Mouse (Mus musculus) ES-E14 (cell line): ENCODE measurements around the gene Olfr1428. TPM values are rescaled to one million over a fixed set of nuclear protein-coding genes. Genes with fewer than 3 reads are reported as not detected.

Experiments
- DNase-seq: peaks from one replicate; pipeline ENCODE4 v3.0.0-alpha.2; 2013; ENCODE audit warnings: low read depth, low spot score
- H3K27ac ChIP-seq: 2 replicates; pipeline ENCODE4 v1.5.1; 2012; ENCODE audit warnings: low read depth, mild to moderate bottlenecking, low read length, moderate library complexity, mixed read lengths; ENCODE audit not compliant: poor library complexity, insufficient read depth, severe bottlenecking
- H3K36me3 ChIP-seq: 2 replicates; pipeline ENCODE4 v1.6.1; 2012; ENCODE audit warnings: mild to moderate bottlenecking, low read length, moderate library complexity, mixed read lengths; ENCODE audit not compliant: control insufficient read depth, poor library complexity, insufficient read depth, severe bottlenecking
- H3K4me1 ChIP-seq, 2 experiments: fragments of 150-350 bp in 1 of 2; sonication (generic) in 1 of 2; 2 replicates each; pipeline ENCODE4 v1.6.1; 2012; ENCODE audit warnings: low read length in 2 of 2, mild to moderate bottlenecking in 1 of 2, mixed read lengths in 1 of 2; ENCODE audit not compliant: control insufficient read depth in 2 of 2, insufficient read depth in 2 of 2, poor library complexity in 1 of 2
- H3K4me3 ChIP-seq, 2 experiments: fragments of 150-350 bp in 1 of 2; sonication (generic) in 1 of 2; 2 replicates each; pipeline ENCODE4 v1.5.1; 2012; ENCODE audit warnings: low read length in 2 of 2, low read depth in 1 of 2, mild to moderate bottlenecking in 1 of 2, mixed read lengths in 1 of 2; ENCODE audit not compliant: insufficient read depth in 1 of 2, poor library complexity in 1 of 2, severe bottlenecking in 1 of 2
- H3K9ac ChIP-seq: 2 replicates; pipeline ENCODE4 v1.6.1; 2012; ENCODE audit warnings: low read depth, mild to moderate bottlenecking, low read length, mixed read lengths; ENCODE audit not compliant: poor library complexity, insufficient read depth, severe bottlenecking
- H3K9me3 ChIP-seq: fragments of 150-350 bp; sonication (generic); 2 replicates; pipeline ENCODE4 v1.6.1; 2012; ENCODE audit warnings: low read depth, mild to moderate bottlenecking, low read length; ENCODE audit not compliant: control insufficient read depth, insufficient read depth
- CHD2 ChIP-seq: IDR thresholded peaks from 2 replicates; pipeline ENCODE4 v1.6.1; 2014; ENCODE audit warnings: mild to moderate bottlenecking, low read depth, low read length, inconsistent platforms
- HCFC1 ChIP-seq: IDR thresholded peaks from 2 replicates; pipeline ENCODE4 v1.6.1; 2012; ENCODE audit warnings: low read length, inconsistent platforms, borderline replicate concordance; ENCODE audit not compliant: insufficient read depth
- MAFK ChIP-seq: IDR thresholded peaks from 2 replicates; pipeline ENCODE4 v1.6.1; 2014; ENCODE audit warnings: mild to moderate bottlenecking, low read depth, low read length, inconsistent platforms; ENCODE audit not compliant: insufficient read depth
- ZC3H11A ChIP-seq: IDR thresholded peaks from 2 replicates; pipeline ENCODE4 v1.6.1; 2012; ENCODE audit warnings: low read depth, mild to moderate bottlenecking, inconsistent platforms, low read length, borderline replicate concordance
- ZNF384 ChIP-seq: IDR thresholded peaks from 2 replicates; pipeline ENCODE4 v1.6.1; 2012; ENCODE audit warnings: low read depth, low read length, inconsistent platforms
- in situ Hi-C, 2 experiments: fragments of 600-800 bp; cut with MboI; formaldehyde crosslinking; loops; one replicate each; pipeline ENCODE4 v1.15.1; 2025; ENCODE audit warnings: low sequenced_read_pairs in 2 of 2, inconsistent platforms in 1 of 2; ENCODE audit not compliant: unreplicated experiment in 2 of 2
- total RNA-seq: library from RNA; depleted of rRNA; stranded (reverse); fragments of 300-350 nt; gene quantifications from 2 replicates; pipeline ENCODE4 v1.2.3, GENCODE M21; 2012; rRNA removed

Olfr1428 gene
- not detected in 2 replicates for total RNA-seq

- TF ChIP-seq HCFC1 (no peak), MAFK (no peak), ZNF384 (no peak), ZC3H11A (no peak), CHD2 (no peak)
- no peak within 1 kb of the TSS for H3K9ac ChIP-seq
- H3K9me3 ChIP-seq = no peaks in the 10 kb centered on the region
- no peaks in the 10 kb centered on the region for H3K4me1 ChIP-seq
- no peak for DNase-seq
- H3K36me3 ChIP-seq = no peaks in the 10 kb centered on the region
- in situ Hi-C loops = no loop called here
- no peak within 1 kb of the TSS for H3K4me3 ChIP-seq
- H3K27ac ChIP-seq = no peak within 1 kb of the TSS
These were observed at the start of gene Olfr1428 for GRCm38 (mm10) chr19:12115797-12116196. Olfr1428 (minus strand) TSS chr19:12115897.

- no peak for DNase-seq
- in situ Hi-C loops = loop anchor here in 1 of 2 experiments (25.0 kb wide), 1 partner anchor 267 kb away; the partner anchor contains the start of gene Olfr1441
- H3K4me3 ChIP-seq = no peak overlapping the region
These were observed 29.8 kb upstream of the Olfr1428 start for GRCm38 (mm10) chr19:12145452-12145851.

GRCm38 (mm10) chr19:12143356-12143755 is 27.7 kb upstream of the Olfr1428 start:
- H3K9ac ChIP-seq = no peak overlapping the region
- no peaks in the 10 kb centered on the region for H3K36me3 ChIP-seq
- H3K4me1 ChIP-seq = no peaks in the 10 kb centered on the region
- H3K9me3 ChIP-seq = no peaks in the 10 kb centered on the region
- in situ Hi-C loops = loop anchor here in 1 of 2 experiments (25.0 kb wide), 1 partner anchor 269 kb away; the partner anchor contains the start of gene Olfr1441
- DNase-seq = no peak
- no peak overlapping the region for H3K27ac ChIP-seq
- no peak overlapping the region for H3K4me3 ChIP-seq
- TF ChIP-seq ZNF384 (no peak), ZC3H11A (no peak), CHD2 (no peak), MAFK (no peak), HCFC1 (no peak)

More at GRCm38 (mm10) chr19:12145452-12145851, 29.8 kb upstream of the Olfr1428 start:
- Histone ChIP-seq H3K9me3 (no peaks in the 10 kb centered on the region), H3K4me1 (no peaks in the 10 kb centered on the region), H3K9ac (no peak overlapping the region), H3K36me3 (no peaks in the 10 kb centered on the region), H3K27ac (no peak overlapping the region)
- no peak for TF ChIP-seq HCFC1
- TF ChIP-seq CHD2 = no peak
- no peak for TF ChIP-seq MAFK
- TF ChIP-seq ZNF384 = no peak
- no peak for TF ChIP-seq ZC3H11A

GRCm38 (mm10) chr19:12134289-12134688 is 18.6 kb upstream of the Olfr1428 start:
- DNase-seq = peak; percentile 38
- in situ Hi-C loops = loop anchor here (10.0 to 25.0 kb wide), 2 partner anchors 278 to 281 kb away; partner anchors contain the start of gene Olfr1441 (in 2 of the 2)
- no peak for TF ChIP-seq CHD2
- peak; percentile 84; the same call in 1 of the 2 replicates for TF ChIP-seq ZC3H11A
- Histone ChIP-seq H3K36me3 (no peaks in the 10 kb centered on the region), H3K9me3 (no peaks in the 10 kb centered on the region), H3K4me1 (no peaks in the 10 kb centered on the region; a peak in 1 of 4 replicates), H3K9ac (no peak overlapping the region), H3K4me3 (no peak overlapping the region), H3K27ac (no peak overlapping the region)

GRCm38 (mm10) chr19:12123103-12123502 is 7.4 kb upstream of the Olfr1428 start, which contains the start of gene Olfr76:
Olfr76 (minus strand) TSS chr19:12123203.
- no peak for DNase-seq
- Histone ChIP-seq H3K9me3 (no peaks in the 10 kb centered on the region), H3K36me3 (no peaks in the 10 kb centered on the region), H3K27ac (no peak within 1 kb of the TSS), H3K4me3 (no peak within 1 kb of the TSS), H3K9ac (no peak within 1 kb of the TSS), H3K4me1 (no peaks in the 10 kb centered on the region)
- in situ Hi-C loops = no loop called here
- TF ChIP-seq ZC3H11A = no peak
- no peak for TF ChIP-seq HCFC1
- no peak for TF ChIP-seq MAFK
- TF ChIP-seq ZNF384 = no peak
- TF ChIP-seq CHD2 = no peak
